Mouse (Mus musculus) limb, embryonic 11.5 days (tissue): ENCODE measurements at regions not wholly inside any gene's neighbourhood (a gene's known extent, or its start where the extent isn't known, plus 50 kb on each side); places are given as distances from the start of the nearest gene placed in this dataset.

Experiments used
- ATAC-seq: fragments of 200-750 bp; cut with Nextera tagmentation; 2 replicates; pipeline ENCODE4 v1.8.0; 2017; ENCODE audit warnings: low read depth; ENCODE audit not compliant: insufficient number of reproducible peaks, low FRiP score, low TSS enrichment
- DNase-seq: peaks from one replicate; pipeline ENCODE4 v3.0.0-alpha.2; 2015; ENCODE audit warnings: low spot score
- H3K27ac ChIP-seq: fragments of 300-500 bp; sonication (generic); replicated peaks from 2 replicates; pipeline ENCODE4 v1.5.1; 2014; ENCODE audit warnings: low read depth, mild to moderate bottlenecking, low read length
- H3K27me3 ChIP-seq: fragments of 300-500 bp; sonication (generic); 2 replicates; pipeline ENCODE4 v1.6.1; 2014; ENCODE audit warnings: mild to moderate bottlenecking, low read length, mixed read lengths; ENCODE audit not compliant: control insufficient read depth, insufficient read depth
- H3K36me3 ChIP-seq: fragments of 300-500 bp; sonication (generic); 2 replicates; pipeline ENCODE4 v1.6.1; 2014; ENCODE audit warnings: mild to moderate bottlenecking, low read length, moderate library complexity, mixed read lengths; ENCODE audit not compliant: control insufficient read depth, insufficient read depth
- H3K4me1 ChIP-seq: fragments of 300-500 bp; sonication (generic); 2 replicates; pipeline ENCODE4 v1.6.1; 2014; ENCODE audit warnings: low read length, mixed read lengths; ENCODE audit not compliant: control insufficient read depth, insufficient read depth
- H3K4me2 ChIP-seq: fragments of 300-500 bp; sonication (generic); 2 replicates; pipeline ENCODE4 v1.6.1; 2014; ENCODE audit warnings: low read depth, mild to moderate bottlenecking, moderate library complexity; ENCODE audit not compliant: severe bottlenecking
- H3K4me3 ChIP-seq: fragments of 300-500 bp; sonication (generic); 2 replicates; pipeline ENCODE4 v1.5.1; 2014; ENCODE audit warnings: low read depth, low read length
- H3K9ac ChIP-seq: fragments of 300-500 bp; sonication (generic); 2 replicates; pipeline ENCODE4 v1.6.1; 2014; ENCODE audit warnings: mild to moderate bottlenecking, low read length
- H3K9me3 ChIP-seq: fragments of 300-500 bp; sonication (generic); 2 replicates; pipeline ENCODE4 v1.6.1; 2016; ENCODE audit warnings: low read length; ENCODE audit not compliant: control insufficient read depth
- WGBS: fragments of 180-500 bp; shearing (Covaris S2); extraction: QIAGEN DNeasy Blood & Tissue Kit; methylation state at CpG from one replicate; pipeline ENCODE4 v1.1.7; 2014; 5-methylcytosine and 5-hydroxymethylcytosine counted together

GRCm38 (mm10) chr13:71036000-71036399 lies 194.4 kb upstream of the Adamts16 start:
- H3K4me2 ChIP-seq, result no peak overlapping the region
- H3K27ac ChIP-seq, result no peak overlapping the region
- no peak for DNase-seq
- WGBS, result 86% methylated on average over 8 of the region's 8 CpGs
- no peaks in the 10 kb centered on the region for H3K27me3 ChIP-seq
- H3K9me3 ChIP-seq, result no peaks in the 10 kb centered on the region
- ATAC-seq, result no peak
- no peaks in the 10 kb centered on the region for H3K4me1 ChIP-seq
- H3K9ac ChIP-seq, result no peak overlapping the region
- H3K4me3 ChIP-seq, result no peak overlapping the region
- H3K36me3 ChIP-seq, result no peaks in the 10 kb centered on the region

- no peak for ATAC-seq
- Histone ChIP-seq H3K4me3 (no peak overlapping the region), H3K27me3 (no peaks in the 10 kb centered on the region), H3K9me3 (no peaks in the 10 kb centered on the region), H3K4me1 (no peaks in the 10 kb centered on the region), H3K9ac (no peak overlapping the region), H3K36me3 (no peaks in the 10 kb centered on the region), H3K4me2 (no peak overlapping the region), H3K27ac (no peak overlapping the region)
- DNase-seq, result no peak
- WGBS, result 87% methylated on average over 13 of the region's 13 CpGs
Observed at GRCm38 (mm10) chr13:71034926-71035687, 193.5 kb upstream of the Adamts16 start.

- no peak for ATAC-seq
- Histone ChIP-seq H3K4me1 (no peaks in the 10 kb centered on the region), H3K9me3 (no peaks in the 10 kb centered on the region), H3K4me3 (no peak overlapping the region), H3K4me2 (no peak overlapping the region), H3K36me3 (no peaks in the 10 kb centered on the region), H3K27ac (no peak overlapping the region), H3K9ac (no peak overlapping the region), H3K27me3 (no peaks in the 10 kb centered on the region)
- 22% methylated on average over 3 of the region's 3 CpGs for WGBS
- peak; percentile 51 for DNase-seq
Observed at GRCm38 (mm10) chr13:71008216-71008615, 166.6 kb upstream of the Adamts16 start.

- H3K4me1 ChIP-seq, result no peaks in the 10 kb centered on the region
- no peak overlapping the region for H3K9ac ChIP-seq
- no peaks in the 10 kb centered on the region for H3K27me3 ChIP-seq
- no peaks in the 10 kb centered on the region for H3K9me3 ChIP-seq
- H3K36me3 ChIP-seq, result no peaks in the 10 kb centered on the region
- no peak overlapping the region for H3K27ac ChIP-seq
- H3K4me2 ChIP-seq, result no peak overlapping the region
- DNase-seq, result peak; percentile 62
- 36% methylated on average over 1 of the region's 1 CpGs for WGBS
- no peak overlapping the region for H3K4me3 ChIP-seq
- no peak for ATAC-seq
Observed at GRCm38 (mm10) chr13:71006117-71006516, 164.5 kb upstream of the Adamts16 start.

GRCm38 (mm10) chr13:71003517-71003916 lies 161.9 kb upstream of the Adamts16 start:
- H3K4me2 ChIP-seq, result no peak overlapping the region
- no peaks in the 10 kb centered on the region for H3K27me3 ChIP-seq
- WGBS, result 80% methylated on average over 3 of the region's 3 CpGs
- no peaks in the 10 kb centered on the region for H3K9me3 ChIP-seq
- no peaks in the 10 kb centered on the region for H3K36me3 ChIP-seq
- H3K4me1 ChIP-seq, result no peaks in the 10 kb centered on the region
- no peak overlapping the region for H3K27ac ChIP-seq
- no peak for DNase-seq
- no peak for ATAC-seq
- no peak overlapping the region for H3K9ac ChIP-seq
- no peak overlapping the region for H3K4me3 ChIP-seq

- H3K27me3 ChIP-seq, result no peaks in the 10 kb centered on the region
- no peak overlapping the region for H3K4me2 ChIP-seq
- WGBS, result 20% methylated on average over 2 of the region's 2 CpGs
- ATAC-seq (no peak), DNase-seq (peak; percentile 75)
- no peaks in the 10 kb centered on the region for H3K36me3 ChIP-seq
- H3K4me1 ChIP-seq, result no peaks in the 10 kb centered on the region
- H3K9me3 ChIP-seq, result no peaks in the 10 kb centered on the region
- no peak overlapping the region for H3K27ac ChIP-seq
- no peak overlapping the region for H3K9ac ChIP-seq
- no peak overlapping the region for H3K4me3 ChIP-seq
Observed at GRCm38 (mm10) chr13:71001278-71001677, 159.7 kb upstream of the Adamts16 start.

GRCm38 (mm10) chr13:71000422-71001008 lies 158.9 kb upstream of the Adamts16 start:
- Histone ChIP-seq H3K27ac (no peak overlapping the region), H3K9me3 (no peaks in the 10 kb centered on the region), H3K9ac (no peak overlapping the region), H3K4me3 (no peak overlapping the region), H3K4me1 (no peaks in the 10 kb centered on the region), H3K36me3 (no peaks in the 10 kb centered on the region), H3K4me2 (no peak overlapping the region), H3K27me3 (no peaks in the 10 kb centered on the region)
- DNase-seq (no peak), ATAC-seq (no peak)
- 75% methylated on average over 5 of the region's 5 CpGs for WGBS

GRCm38 (mm10) chr13:70993522-70993921 lies 151.9 kb upstream of the Adamts16 start:
- H3K4me3 ChIP-seq, result no peak overlapping the region
- WGBS, result 82% methylated on average over 1 of the region's 1 CpGs
- ATAC-seq, result no peak

More at GRCm38 (mm10) chr13:70993522-70993921, 151.9 kb upstream of the Adamts16 start:
- H3K9me3 ChIP-seq, result no peaks in the 10 kb centered on the region
- no peak overlapping the region for H3K9ac ChIP-seq
- H3K36me3 ChIP-seq, result no peaks in the 10 kb centered on the region
- no peak overlapping the region for H3K27ac ChIP-seq
- no peak overlapping the region for H3K4me2 ChIP-seq
- no peak for DNase-seq
- no peaks in the 10 kb centered on the region for H3K27me3 ChIP-seq
- no peaks in the 10 kb centered on the region for H3K4me1 ChIP-seq
